Mouse (Mus musculus) midbrain, embryonic 11.5 days (tissue): Measurements from ENCODE around the gene Cfap61. TPM values are rescaled to one million over a fixed set of nuclear protein-coding genes. Genes with fewer than 3 reads are reported as not detected.

Experiments
- ATAC-seq: fragments of 200-750 bp; cut with Nextera tagmentation; 2 replicates; pipeline ENCODE4 v1.8.0; 2017; ENCODE audit warnings: moderate TSS enrichment, moderate library complexity; ENCODE audit not compliant: low FRiP score
- DNase-seq: peaks from one replicate; pipeline ENCODE4 v3.0.0; 2015; ENCODE audit warnings: low spot score; ENCODE audit errors: missing footprints
- H3K27ac ChIP-seq: fragments of 300-500 bp; sonication (generic); 2 replicates; pipeline ENCODE4 v1.5.1; 2014; ENCODE audit warnings: low read depth, low read length
- H3K27me3 ChIP-seq: fragments of 300-500 bp; sonication (generic); 2 replicates; pipeline ENCODE4 v1.6.1; 2014; ENCODE audit warnings: mild to moderate bottlenecking, low read length, moderate library complexity, mixed read lengths; ENCODE audit not compliant: control insufficient read depth, insufficient read depth
- H3K36me3 ChIP-seq: fragments of 300-500 bp; sonication (generic); 2 replicates; pipeline ENCODE4 v1.6.1; 2014; ENCODE audit warnings: mild to moderate bottlenecking, low read length, moderate library complexity, mixed read lengths; ENCODE audit not compliant: control insufficient read depth, insufficient read depth
- H3K4me1 ChIP-seq: fragments of 300-500 bp; sonication (generic); 2 replicates; pipeline ENCODE4 v1.6.1; 2014; ENCODE audit warnings: low read length; ENCODE audit not compliant: control insufficient read depth, insufficient read depth
- H3K4me2 ChIP-seq: fragments of 300-500 bp; sonication (generic); 2 replicates; pipeline ENCODE4 v1.6.1; 2014; ENCODE audit warnings: mild to moderate bottlenecking, moderate library complexity
- H3K4me3 ChIP-seq: fragments of 300-500 bp; sonication (generic); 2 replicates; pipeline ENCODE4 v1.5.1; 2014; ENCODE audit warnings: low read depth, low read length
- H3K9ac ChIP-seq: fragments of 300-500 bp; sonication (generic); 2 replicates; pipeline ENCODE4 v1.6.1; 2014; ENCODE audit warnings: low read length
- H3K9me3 ChIP-seq: fragments of 300-500 bp; sonication (generic); 2 replicates; pipeline ENCODE4 v1.6.1; 2016; ENCODE audit warnings: low read length; ENCODE audit not compliant: control insufficient read depth
- WGBS: fragments of 180-500 bp; shearing (Covaris S2); extraction: QIAGEN DNeasy Blood & Tissue Kit; methylation state at CpG from one replicate; pipeline ENCODE4 v1.1.7; 2014; 5-methylcytosine and 5-hydroxymethylcytosine counted together
- polyA plus RNA-seq: library from polyadenylated mRNA; unstranded; fragments of >200 nt; fragmentation: Nextera tagmentation; extraction: Ambion mirVana; gene quantifications from 2 replicates; pipeline ENCODE4 v1.2.1, GENCODE M21; 2014

The Cfap61 gene
- polyA plus RNA-seq, 1 experiment from 2014 or later: 0.87 TPM

DNA sequence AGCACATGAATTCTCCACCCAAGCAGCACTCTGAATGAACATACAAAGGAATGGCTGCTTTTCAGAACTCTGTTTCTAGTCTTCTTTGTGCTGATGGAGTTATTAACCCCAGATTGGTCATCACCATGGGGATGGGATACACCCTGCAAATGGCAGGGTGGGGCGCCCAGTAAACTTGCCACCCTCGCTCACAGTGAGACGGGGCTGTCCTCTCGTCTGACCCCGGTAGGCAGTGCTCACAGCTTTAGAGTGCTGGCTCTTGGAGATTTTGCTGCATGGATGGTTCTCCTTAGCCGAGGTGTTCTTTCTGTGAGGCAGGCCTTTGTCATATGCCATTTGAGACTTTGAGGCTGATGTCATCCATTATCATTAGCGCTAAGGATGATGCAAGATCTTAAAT is 24.0 kb downstream of the Cfap61 start:
- Histone ChIP-seq H3K4me2 (no peak overlapping the region), H3K9me3 (no peaks in the 10 kb centered on the region), H3K36me3 (no peaks in the 10 kb centered on the region), H3K27me3 (no peaks in the 10 kb centered on the region), H3K9ac (no peak overlapping the region), H3K4me1 (peaks cover 5% of the 10 kb centered on the region), H3K27ac (no peak overlapping the region), H3K4me3 (no peak overlapping the region)
- DNase-seq (peak; percentile 79), ATAC-seq (peak; percentile 77)
- 46% methylated on average over 7 of the region's 7 CpGs for WGBS

DNA sequence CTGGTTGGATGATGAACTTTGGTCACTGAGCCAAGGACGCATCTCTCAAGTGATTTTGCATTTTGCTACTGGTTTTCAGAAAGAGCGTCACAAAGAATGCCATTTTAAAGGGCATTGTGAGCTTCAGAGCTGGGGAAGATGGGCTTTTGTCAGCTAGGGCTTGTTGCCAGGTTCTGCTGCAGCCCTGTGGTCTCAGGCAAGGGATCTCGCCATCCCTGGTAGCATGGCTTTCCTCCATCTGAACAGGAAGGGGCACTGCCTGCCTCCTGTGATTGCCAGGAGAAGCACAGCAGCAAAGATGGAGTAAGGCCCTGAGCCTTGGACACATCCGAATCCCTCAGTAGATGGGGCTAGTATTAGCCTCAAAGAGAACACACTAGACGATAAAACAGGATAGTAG is 27.3 kb downstream of the Cfap61 start:
- H3K36me3 ChIP-seq: no peaks in the 10 kb centered on the region
- ATAC-seq (no peak), DNase-seq (no peak)
- no peak overlapping the region for H3K4me3 ChIP-seq
- H3K27ac ChIP-seq: no peak overlapping the region
- H3K27me3 ChIP-seq: no peaks in the 10 kb centered on the region
- no peaks in the 10 kb centered on the region for H3K9me3 ChIP-seq
- H3K9ac ChIP-seq: no peak overlapping the region
- WGBS: 88% methylated on average over 5 of the region's 5 CpGs
- no peak overlapping the region for H3K4me2 ChIP-seq
- H3K4me1 ChIP-seq: peaks cover 5% of the 10 kb centered on the region

DNA sequence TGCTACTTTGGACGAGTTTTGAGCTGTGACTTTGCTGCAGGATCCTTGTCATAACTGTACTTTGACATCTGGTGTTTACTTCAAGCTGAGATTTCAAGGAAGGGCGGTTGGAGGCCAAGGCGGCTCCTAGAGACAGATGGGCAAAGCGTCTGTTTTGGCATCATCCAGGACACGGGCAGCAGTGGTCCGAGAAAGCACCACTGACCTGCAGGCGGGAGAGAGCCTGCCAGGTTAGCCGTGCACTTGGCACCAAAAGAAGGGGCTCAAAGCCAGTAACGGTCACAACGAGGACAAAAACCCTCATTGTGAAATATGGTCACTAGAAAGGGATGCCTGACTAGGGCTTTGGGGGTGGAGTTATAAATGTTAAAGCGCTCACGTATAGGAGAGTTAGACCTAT is 36.2 kb downstream of the Cfap61 start:
- H3K27me3 ChIP-seq: no peaks in the 10 kb centered on the region
- no peak overlapping the region for H3K4me3 ChIP-seq
- WGBS: 93% methylated on average over 12 of the region's 12 CpGs
- H3K9ac ChIP-seq: no peak overlapping the region
- no peak overlapping the region for H3K4me2 ChIP-seq
- ATAC-seq: no peak
- H3K27ac ChIP-seq: no peak overlapping the region
- no peak for DNase-seq
- H3K36me3 ChIP-seq: no peaks in the 10 kb centered on the region
- H3K9me3 ChIP-seq: no peaks in the 10 kb centered on the region
- H3K4me1 ChIP-seq: no peaks in the 10 kb centered on the region

DNA sequence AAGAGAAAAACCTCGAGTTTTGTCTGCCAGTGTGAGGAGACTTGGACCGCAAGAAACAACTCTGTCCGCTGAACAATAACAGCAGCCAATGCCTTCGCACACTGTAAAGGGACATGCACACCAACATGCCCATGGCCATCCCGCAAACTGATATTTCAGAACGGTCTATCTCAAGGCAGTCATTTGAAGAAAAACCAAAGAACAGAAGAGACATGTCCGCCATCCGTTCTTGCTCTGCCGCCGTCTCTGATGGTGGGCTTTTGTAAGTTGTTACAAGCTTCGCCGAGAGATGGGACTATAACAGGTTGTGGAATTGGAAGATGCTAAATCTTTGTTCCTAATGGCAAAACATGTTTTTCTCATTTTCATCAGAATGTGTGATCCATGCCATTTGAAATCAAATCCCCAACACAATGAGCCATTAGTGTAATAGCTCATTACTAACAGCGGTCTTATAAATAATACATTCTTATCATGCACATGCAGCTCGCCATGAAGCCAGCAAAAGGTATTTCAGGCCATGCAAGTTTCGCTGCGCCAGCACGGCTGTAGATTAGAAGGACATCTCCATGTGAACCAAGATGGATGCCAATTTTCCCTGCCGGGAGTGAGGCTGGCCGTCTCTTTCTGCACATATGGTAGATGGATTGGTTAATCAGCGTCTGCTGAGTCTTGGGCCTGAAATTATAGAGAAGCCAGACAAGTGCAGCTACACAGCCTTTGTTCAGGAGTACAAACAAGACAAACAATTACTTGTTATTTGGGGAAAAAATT is 36.8 kb downstream of the Cfap61 start:
- Histone ChIP-seq H3K36me3 (no peaks in the 10 kb centered on the region), H3K27me3 (no peaks in the 10 kb centered on the region), H3K9ac (no peak overlapping the region), H3K9me3 (no peaks in the 10 kb centered on the region), H3K4me1 (no peaks in the 10 kb centered on the region), H3K4me3 (no peak overlapping the region), H3K27ac (no peak overlapping the region), H3K4me2 (no peak overlapping the region)
- 93% methylated on average over 20 of the region's 20 CpGs for WGBS
- no peak for ATAC-seq
- peak; percentile 28 for DNase-seq

DNA sequence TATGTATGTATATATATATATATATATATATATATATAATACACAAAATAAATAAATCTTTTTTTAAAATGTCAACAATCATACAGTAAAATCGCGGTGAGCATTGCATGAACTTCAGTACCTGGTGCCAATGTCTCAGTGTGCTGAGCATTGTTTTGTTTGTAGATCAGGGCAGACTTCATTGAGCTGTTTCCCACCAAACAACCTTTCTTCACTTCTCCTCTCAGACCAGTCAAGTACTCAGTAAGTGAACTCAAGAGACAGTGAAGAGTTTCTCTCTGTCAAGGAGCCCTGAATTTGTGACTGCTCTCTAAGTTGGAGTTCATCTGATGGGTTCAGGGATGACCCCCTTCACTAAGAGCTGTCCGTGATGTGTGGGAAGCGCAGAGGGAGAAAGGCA is 38.0 kb downstream of the Cfap61 start:
- no peaks in the 10 kb centered on the region for H3K4me1 ChIP-seq
- no peaks in the 10 kb centered on the region for H3K36me3 ChIP-seq
- H3K4me2 ChIP-seq: no peak overlapping the region
- ATAC-seq (no peak), DNase-seq (peak; percentile 70)
- H3K4me3 ChIP-seq: no peak overlapping the region
- H3K9ac ChIP-seq: no peak overlapping the region
- no peak overlapping the region for H3K27ac ChIP-seq
- 85% methylated on average over 4 of the region's 4 CpGs for WGBS
- no peaks in the 10 kb centered on the region for H3K27me3 ChIP-seq
- H3K9me3 ChIP-seq: no peaks in the 10 kb centered on the region

DNA sequence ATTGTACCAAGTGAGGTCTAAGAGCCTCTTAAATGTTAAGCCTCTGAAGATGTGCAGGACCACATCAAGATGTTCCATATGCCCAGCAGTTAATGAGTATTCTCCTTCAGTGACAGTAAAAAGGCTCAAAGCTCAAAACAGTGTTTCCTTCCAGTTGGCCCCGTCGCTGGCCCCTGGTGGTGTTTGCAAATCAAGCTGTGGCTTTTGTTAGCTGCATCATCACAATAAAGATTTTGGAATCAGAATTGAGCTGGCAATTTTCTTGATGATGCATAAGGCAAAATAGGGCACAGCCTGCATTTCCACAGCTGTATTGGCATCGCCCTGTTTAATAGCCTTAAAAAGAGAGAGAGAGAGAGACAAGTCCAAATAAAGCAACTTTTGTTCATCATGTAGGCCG is 45.0 kb downstream of the Cfap61 start:
- Histone ChIP-seq H3K4me1 (peaks cover 15% of the 10 kb centered on the region), H3K27me3 (no peaks in the 10 kb centered on the region), H3K36me3 (no peaks in the 10 kb centered on the region), H3K9me3 (no peaks in the 10 kb centered on the region), H3K9ac (no peak overlapping the region), H3K4me3 (no peak overlapping the region), H3K27ac (no peak overlapping the region), H3K4me2 (no peak overlapping the region)
- 56% methylated on average over 4 of the region's 4 CpGs for WGBS
- no peak for ATAC-seq
- no peak for DNase-seq

DNA sequence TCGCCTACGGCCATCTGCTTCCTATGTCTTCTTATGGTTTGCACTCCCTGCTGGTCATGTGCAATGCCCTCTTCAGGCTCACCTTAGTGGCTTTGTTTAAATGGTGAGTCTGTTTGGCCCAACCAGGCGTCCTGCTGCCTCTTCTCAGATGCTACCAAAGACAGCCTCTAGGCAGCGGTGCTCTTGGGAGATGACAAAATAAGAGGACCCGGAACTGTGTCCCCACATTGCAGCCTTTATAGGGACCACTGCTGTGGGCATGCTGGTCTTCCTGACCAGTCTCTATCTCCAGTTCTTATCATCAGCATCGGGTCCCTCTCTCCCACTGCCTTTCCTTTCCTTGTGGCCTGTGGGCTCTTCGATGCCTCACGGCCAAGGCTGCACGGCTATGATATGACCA is 46.3 kb downstream of the Cfap61 start:
- Histone ChIP-seq H3K9me3 (no peaks in the 10 kb centered on the region), H3K27me3 (no peaks in the 10 kb centered on the region), H3K4me1 (peaks cover 15% of the 10 kb centered on the region), H3K27ac (no peak overlapping the region), H3K4me3 (no peak overlapping the region), H3K36me3 (no peaks in the 10 kb centered on the region), H3K4me2 (no peak overlapping the region), H3K9ac (no peak overlapping the region)
- ATAC-seq: no peak
- peak; percentile 85 for DNase-seq
- 83% methylated on average over 9 of the region's 9 CpGs for WGBS

DNA sequence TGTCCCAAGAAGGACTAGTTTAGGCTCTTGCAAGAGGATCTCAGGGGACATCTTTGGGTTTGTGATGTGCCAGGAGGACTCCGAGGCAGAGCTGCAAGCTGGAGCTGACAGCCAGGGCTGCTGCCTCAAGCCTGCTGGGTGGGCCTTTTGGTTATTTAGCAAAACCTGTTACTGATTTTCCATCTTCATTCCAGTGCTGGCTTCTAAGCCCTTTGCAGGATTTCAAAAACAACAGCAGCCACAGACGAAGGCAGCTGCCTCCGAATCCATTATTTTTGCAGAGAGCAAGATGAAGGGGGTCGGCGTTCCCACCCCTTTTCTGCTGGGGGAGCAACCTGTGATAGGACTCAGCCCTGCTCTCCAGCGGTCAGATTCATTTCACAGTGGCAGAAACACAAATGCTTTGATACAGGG is 47.1 kb downstream of the Cfap61 start:
- 24% methylated on average over 6 of the region's 6 CpGs for WGBS
- H3K9ac ChIP-seq: no peak overlapping the region
- H3K4me2 ChIP-seq: no peak overlapping the region
- H3K9me3 ChIP-seq: no peaks in the 10 kb centered on the region
- H3K4me3 ChIP-seq: no peak overlapping the region
- H3K36me3 ChIP-seq: no peaks in the 10 kb centered on the region
- H3K27ac ChIP-seq: peak overlapping the region; percentile 16; the same call in 1 of the 2 replicates
- DNase-seq (peak; percentile 89), ATAC-seq (no peak)
- H3K27me3 ChIP-seq: no peaks in the 10 kb centered on the region
- H3K4me1 ChIP-seq: peaks cover 15% of the 10 kb centered on the region

DNA sequence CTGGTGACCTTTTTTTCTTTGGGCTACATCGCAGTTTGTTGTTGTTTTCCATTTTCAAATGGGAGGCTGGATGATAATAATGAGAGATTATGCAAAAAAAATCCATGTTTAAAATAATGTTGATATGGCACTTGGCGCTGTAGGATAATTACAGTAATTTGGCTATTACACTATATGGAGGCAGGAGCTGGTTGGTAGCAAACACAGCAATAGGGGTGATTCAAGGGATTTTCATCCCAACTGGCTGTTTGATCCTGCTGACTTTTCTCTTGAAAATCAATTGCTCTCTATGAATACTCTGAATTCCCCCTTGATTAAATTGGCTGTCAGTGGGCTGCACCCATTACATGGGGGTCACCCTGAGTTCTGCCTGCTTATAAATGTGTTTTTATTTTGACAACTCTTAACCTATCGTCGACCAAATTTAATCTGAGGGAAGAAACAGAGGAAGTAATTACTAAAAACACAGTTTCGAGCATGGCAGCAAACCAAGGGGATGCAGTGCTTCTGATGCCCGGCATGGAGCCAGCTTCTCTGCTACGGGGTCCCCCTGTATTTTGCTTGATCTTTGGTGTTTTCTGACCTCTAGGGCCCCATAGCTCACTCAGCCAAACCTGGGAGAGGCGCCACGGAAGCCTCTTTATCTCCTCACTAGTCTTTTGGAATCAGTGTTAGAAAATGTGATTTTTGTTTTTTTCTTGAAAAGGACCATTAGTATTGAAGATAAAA is 47.9 kb downstream of the Cfap61 start:
- H3K27ac ChIP-seq: no peak overlapping the region
- H3K27me3 ChIP-seq: no peaks in the 10 kb centered on the region
- no peaks in the 10 kb centered on the region for H3K9me3 ChIP-seq
- no peak overlapping the region for H3K9ac ChIP-seq
- peaks cover 15% of the 10 kb centered on the region for H3K4me1 ChIP-seq
- no peak overlapping the region for H3K4me2 ChIP-seq
- no peaks in the 10 kb centered on the region for H3K36me3 ChIP-seq
- peak; percentile 69 for DNase-seq
- no peak overlapping the region for H3K4me3 ChIP-seq
- ATAC-seq: no peak
- 72% methylated on average over 9 of the region's 9 CpGs for WGBS
